20 mouse cellular contexts compared by ENCODE assay signal in genomic region chr7:137421236-137421635, GRCm38 (mm10). TPM values are rescaled to one million over a fixed set of nuclear protein-coding genes. Genes with fewer than 3 reads are reported as not detected.
A peak's percentile ranks its signal among the peaks of the same experiment; 100 is the strongest.
DNase-seq lines count a peak whose midpoint lies in the region; ATAC-seq lines count a peak whose summit lies in the region.
"Had no signal": no experiment of that assay in that cellular context is flagged by ENCODE, and none has a peak within 500 bp of the region (broad histone marks: within the 10 kb centered on the region; RNA-seq: fewer than 3 reads in every experiment).

No protein-coding gene starts in this region.

- no peak for DNase-seq in lung, postnatal 4 days
- no peak for DNase-seq in layer of hippocampus, adult 9-11 months
- DNase-seq in thymus, postnatal 25 days = no peak
- no peak for DNase-seq in spleen, postnatal 10 days (ENCODE audit: low spot score in 2 of 2)
- DNase-seq: adrenal gland, adult 2 months; adrenal gland, adult 8-10 months; adrenal gland, postnatal 10 days; adrenal gland, postnatal 14 days; adrenal gland, postnatal 25 days; adrenal gland, postnatal 36 days; B cell, adult 2 months; cerebellum, adult 11 months; cerebellum, adult 11-12 months had no signal

- ATAC-seq in granulocyte monocyte progenitor cell, adult 5-6 weeks (replicated peaks; ENCODE audit: poor library complexity, severe bottlenecking) = 0 out of 2 replicates have a peak, but pooled peaks have one; percentile 30
- peak; percentile 87 for ATAC-seq in megakaryocyte, adult 5-6 weeks (ENCODE audit: poor library complexity, severe bottlenecking)
- ATAC-seq in megakaryocyte progenitor cell, adult 5-6 weeks (replicated peaks; ENCODE audit: poor library complexity) = 0 out of 2 replicates have a peak, but pooled peaks have one; percentile 26
- ATAC-seq in monocyte, adult 5-6 weeks (replicated peaks; ENCODE audit: insufficient number of reproducible peaks, low FRiP score, low TSS enrichment, poor library complexity, severe bottlenecking) = peak; percentile 88
- ATAC-seq: activated CD4-positive, CD25-positive, alpha-beta regulatory T cell, adult 4 months; CD4-positive, CD25-positive, alpha-beta regulatory T cell, adult 4 months; Patski had no signal

RNA-seq across cellular contexts. Expression of gene 9430038I01Rik, which starts 10.7 kb away (rescaled TPM):
- 8.6 and 11.3 TPM in 2 replicates for total RNA-seq in granulocyte monocyte progenitor cell, adult 5-6 weeks (2014; fragmentation: Nextera tagmentation)
- 15.9 and 16.2 TPM in 2 replicates for total RNA-seq in granulocyte monocyte progenitor cell, adult 5-6 weeks (2017)
- 23.6 and 24.0 TPM in 2 replicates for total RNA-seq in megakaryocyte, adult 5-6 weeks (2015)
- total RNA-seq in megakaryocyte, adult 5-6 weeks (2017) = 24.4 and 27.3 TPM in 2 replicates
- total RNA-seq in megakaryocyte progenitor cell, adult 5-6 weeks (2015) = 13.1 and 16.8 TPM in 2 replicates
- 11.8 and 16.3 TPM in 2 replicates for total RNA-seq in megakaryocyte progenitor cell, adult 5-6 weeks (2017)
- total RNA-seq in monocyte, adult 5-6 weeks (2017) = 18.2 to 26.9 TPM (median 23.7 TPM) in 3 replicates

RNA-seq across cellular contexts. Expression of gene Glrx3, which starts 16.2 kb away (rescaled TPM):
- total RNA-seq in granulocyte monocyte progenitor cell, adult 5-6 weeks (2014; fragmentation: Nextera tagmentation) = 116 and 124 TPM in 2 replicates
- 181 and 185 TPM in 2 replicates for total RNA-seq in granulocyte monocyte progenitor cell, adult 5-6 weeks (2017)
- total RNA-seq in megakaryocyte, adult 5-6 weeks (2015) = 68.7 and 69.5 TPM in 2 replicates
- total RNA-seq in megakaryocyte, adult 5-6 weeks (2017) = 83.5 and 92.3 TPM in 2 replicates
- 135 and 136 TPM in 2 replicates for total RNA-seq in megakaryocyte progenitor cell, adult 5-6 weeks (2015)
- 179 and 183 TPM in 2 replicates for total RNA-seq in megakaryocyte progenitor cell, adult 5-6 weeks (2017)
- total RNA-seq in monocyte, adult 5-6 weeks (2017) = 83.6 to 87.3 TPM (median 86.3 TPM) in 3 replicates

Comparison
In these comparisons a context has a peak if more than half of its experiments do, and no peak if none do; other contexts are left out.
1. ATAC-seq: peak in every context shown above with its lines; median percentile 88 in monocyte, adult 5-6 weeks; 87 in megakaryocyte, adult 5-6 weeks; 30 in granulocyte monocyte progenitor cell, adult 5-6 weeks; 26 in megakaryocyte progenitor cell, adult 5-6 weeks.